Mouse (Mus musculus): Measurements from ENCODE around the gene Mvb12b. TPM values are rescaled to one million over a fixed set of nuclear protein-coding genes. Genes with fewer than 3 reads are reported as not detected.

Mvb12b gene
- polyA plus RNA-seq, 1 experiment: 15.9 TPM

- Histone ChIP-seq H3K79me2 (ENCODE audit: control insufficient read depth, insufficient read depth) (no peaks in the 10 kb centered on the region), H3K27me3 (ENCODE audit: control insufficient read depth, insufficient read depth, insufficient read length) (no peaks in the 10 kb centered on the region), H3K4me3 (ENCODE audit: insufficient read depth, poor library complexity, severe bottlenecking) (no peak overlapping the region), H3ac (ENCODE audit: control insufficient read depth, insufficient read length, low read depth) (no peak overlapping the region), H3K36me3 (ENCODE audit: control insufficient read depth, insufficient read depth) (no peaks in the 10 kb centered on the region), H3K79me3 (ENCODE audit: low read depth) (no peaks in the 10 kb centered on the region)
- no peak for TF ChIP-seq FOSL1 (IDR thresholded peaks at IDR 0.05; ENCODE audit: insufficient read depth, low read length, poor library complexity, severe bottlenecking)
- no peak for TF ChIP-seq MYOG (IDR thresholded peaks at IDR 0.05; ENCODE audit: control insufficient read depth, extremely low read depth, insufficient read length)
- TF ChIP-seq CEBPB (IDR thresholded peaks at IDR 0.05; ENCODE audit: low read depth): no peak
- TF ChIP-seq CTCF (IDR thresholded peaks at IDR 0.05; ENCODE audit: control insufficient read depth, insufficient read depth, insufficient read length): no peak
- no peak for TF ChIP-seq MAX (IDR thresholded peaks at IDR 0.05)
- TF ChIP-seq USF1 (IDR thresholded peaks at IDR 0.05; ENCODE audit: low read depth): no peak
- no peak for TF ChIP-seq MYOD1 (IDR thresholded peaks at IDR 0.05; ENCODE audit: control insufficient read depth, insufficient read length, low read depth)
Measured at GRCm38 (mm10) chr2:33778466-33778865, 109.3 kb downstream of the Mvb12b start.

- no peak overlapping the region for H3ac ChIP-seq (ENCODE audit: control insufficient read depth, insufficient read length, low read depth)
- no peaks in the 10 kb centered on the region for H3K27me3 ChIP-seq (ENCODE audit: control insufficient read depth, insufficient read depth, insufficient read length)
- H3K36me3 ChIP-seq (ENCODE audit: control insufficient read depth, insufficient read depth): no peaks in the 10 kb centered on the region
- H3K79me3 ChIP-seq (ENCODE audit: low read depth): no peaks in the 10 kb centered on the region
- H3K79me2 ChIP-seq (ENCODE audit: control insufficient read depth, insufficient read depth): no peaks in the 10 kb centered on the region
- no peak for TF ChIP-seq MAX (IDR thresholded peaks at IDR 0.05)
- TF ChIP-seq CEBPB (IDR thresholded peaks at IDR 0.05; ENCODE audit: low read depth): no peak
- no peak for TF ChIP-seq USF1 (IDR thresholded peaks at IDR 0.05; ENCODE audit: low read depth)
- no peak for TF ChIP-seq FOSL1 (IDR thresholded peaks at IDR 0.05; ENCODE audit: insufficient read depth, low read length, poor library complexity, severe bottlenecking)
- TF ChIP-seq MYOD1 (IDR thresholded peaks at IDR 0.05; ENCODE audit: control insufficient read depth, insufficient read length, low read depth): no peak
- no peak for TF ChIP-seq MYOG (IDR thresholded peaks at IDR 0.05; ENCODE audit: control insufficient read depth, extremely low read depth, insufficient read length)
- TF ChIP-seq CTCF (IDR thresholded peaks at IDR 0.05; ENCODE audit: control insufficient read depth, insufficient read depth, insufficient read length): no peak
- H3K4me3 ChIP-seq (ENCODE audit: insufficient read depth, poor library complexity, severe bottlenecking): no peak overlapping the region
Measured at GRCm38 (mm10) chr2:33777051-33777450, 110.7 kb downstream of the Mvb12b start.

- Histone ChIP-seq H3K79me3 (ENCODE audit: low read depth) (no peaks in the 10 kb centered on the region), H3K79me2 (ENCODE audit: control insufficient read depth, insufficient read depth) (no peaks in the 10 kb centered on the region), H3K27me3 (ENCODE audit: control insufficient read depth, insufficient read depth, insufficient read length) (no peaks in the 10 kb centered on the region), H3ac (ENCODE audit: control insufficient read depth, insufficient read length, low read depth) (no peak overlapping the region), H3K36me3 (ENCODE audit: control insufficient read depth, insufficient read depth) (no peaks in the 10 kb centered on the region), H3K4me3 (ENCODE audit: insufficient read depth, poor library complexity, severe bottlenecking) (no peak overlapping the region)
- no peak for TF ChIP-seq MYOG (IDR thresholded peaks at IDR 0.05; ENCODE audit: control insufficient read depth, extremely low read depth, insufficient read length)
- TF ChIP-seq MYOD1 (IDR thresholded peaks at IDR 0.05; ENCODE audit: control insufficient read depth, insufficient read length, low read depth): no peak
- TF ChIP-seq CTCF (IDR thresholded peaks at IDR 0.05; ENCODE audit: control insufficient read depth, insufficient read depth, insufficient read length): no peak
- TF ChIP-seq FOSL1 (IDR thresholded peaks at IDR 0.05; ENCODE audit: insufficient read depth, low read length, poor library complexity, severe bottlenecking): no peak
- TF ChIP-seq USF1 (IDR thresholded peaks at IDR 0.05; ENCODE audit: low read depth): no peak
- no peak for TF ChIP-seq CEBPB (IDR thresholded peaks at IDR 0.05; ENCODE audit: low read depth)
- TF ChIP-seq MAX (IDR thresholded peaks at IDR 0.05): no peak
Measured at GRCm38 (mm10) chr2:33774884-33775283, 112.9 kb downstream of the Mvb12b start.

GRCm38 (mm10) chr2:33774106-33774505 lies 113.6 kb downstream of the Mvb12b start:
- Histone ChIP-seq H3K79me2 (ENCODE audit: control insufficient read depth, insufficient read depth) (no peaks in the 10 kb centered on the region), H3K4me3 (ENCODE audit: insufficient read depth, poor library complexity, severe bottlenecking) (no peak overlapping the region), H3K27me3 (ENCODE audit: control insufficient read depth, insufficient read depth, insufficient read length) (no peaks in the 10 kb centered on the region), H3ac (ENCODE audit: control insufficient read depth, insufficient read length, low read depth) (no peak overlapping the region), H3K79me3 (ENCODE audit: low read depth) (no peaks in the 10 kb centered on the region), H3K36me3 (ENCODE audit: control insufficient read depth, insufficient read depth) (no peaks in the 10 kb centered on the region)
- no peak for TF ChIP-seq MYOD1 (IDR thresholded peaks at IDR 0.05; ENCODE audit: control insufficient read depth, insufficient read length, low read depth)
- TF ChIP-seq USF1 (IDR thresholded peaks at IDR 0.05; ENCODE audit: low read depth): no peak
- no peak for TF ChIP-seq MYOG (IDR thresholded peaks at IDR 0.05; ENCODE audit: control insufficient read depth, extremely low read depth, insufficient read length)
- TF ChIP-seq FOSL1 (IDR thresholded peaks at IDR 0.05; ENCODE audit: insufficient read depth, low read length, poor library complexity, severe bottlenecking): no peak
- no peak for TF ChIP-seq MAX (IDR thresholded peaks at IDR 0.05)
- TF ChIP-seq CTCF (IDR thresholded peaks at IDR 0.05; ENCODE audit: control insufficient read depth, insufficient read depth, insufficient read length): no peak
- no peak for TF ChIP-seq CEBPB (IDR thresholded peaks at IDR 0.05; ENCODE audit: low read depth)

GRCm38 (mm10) chr2:33772439-33772838 lies 115.3 kb downstream of the Mvb12b start:
- Histone ChIP-seq H3K79me2 (ENCODE audit: control insufficient read depth, insufficient read depth) (no peaks in the 10 kb centered on the region), H3K36me3 (ENCODE audit: control insufficient read depth, insufficient read depth) (no peaks in the 10 kb centered on the region), H3K79me3 (ENCODE audit: low read depth) (no peaks in the 10 kb centered on the region), H3K4me3 (ENCODE audit: insufficient read depth, poor library complexity, severe bottlenecking) (no peak overlapping the region), H3K27me3 (ENCODE audit: control insufficient read depth, insufficient read depth, insufficient read length) (no peaks in the 10 kb centered on the region), H3ac (ENCODE audit: control insufficient read depth, insufficient read length, low read depth) (no peak overlapping the region)
- no peak for TF ChIP-seq MYOG (IDR thresholded peaks at IDR 0.05; ENCODE audit: control insufficient read depth, extremely low read depth, insufficient read length)
- no peak for TF ChIP-seq FOSL1 (IDR thresholded peaks at IDR 0.05; ENCODE audit: insufficient read depth, low read length, poor library complexity, severe bottlenecking)
- peak; percentile 32 for TF ChIP-seq MYOD1 (IDR thresholded peaks at IDR 0.05; ENCODE audit: control insufficient read depth, insufficient read length, low read depth)
- TF ChIP-seq CTCF (IDR thresholded peaks at IDR 0.05; ENCODE audit: control insufficient read depth, insufficient read depth, insufficient read length): no peak
- TF ChIP-seq MAX (IDR thresholded peaks at IDR 0.05): no peak
- TF ChIP-seq CEBPB (IDR thresholded peaks at IDR 0.05; ENCODE audit: low read depth): no peak

- no peaks in the 10 kb centered on the region for H3K79me2 ChIP-seq (ENCODE audit: control insufficient read depth, insufficient read depth)
- TF ChIP-seq USF1 (IDR thresholded peaks at IDR 0.05; ENCODE audit: low read depth) (no peak), CTCF (IDR thresholded peaks at IDR 0.05; ENCODE audit: control insufficient read depth, insufficient read depth, insufficient read length) (no peak), MAX (IDR thresholded peaks at IDR 0.05) (no peak), MYOD1 (IDR thresholded peaks at IDR 0.05; ENCODE audit: control insufficient read depth, insufficient read length, low read depth) (no peak), MYOG (IDR thresholded peaks at IDR 0.05; ENCODE audit: control insufficient read depth, extremely low read depth, insufficient read length) (no peak), CEBPB (IDR thresholded peaks at IDR 0.05; ENCODE audit: low read depth) (no peak), FOSL1 (IDR thresholded peaks at IDR 0.05; ENCODE audit: insufficient read depth, low read length, poor library complexity, severe bottlenecking) (no peak)
- H3K79me3 ChIP-seq (ENCODE audit: low read depth): no peaks in the 10 kb centered on the region
- H3K36me3 ChIP-seq (ENCODE audit: control insufficient read depth, insufficient read depth): no peaks in the 10 kb centered on the region
- H3K27me3 ChIP-seq (ENCODE audit: control insufficient read depth, insufficient read depth, insufficient read length): no peaks in the 10 kb centered on the region
- no peak overlapping the region for H3K4me3 ChIP-seq (ENCODE audit: insufficient read depth, poor library complexity, severe bottlenecking)
- H3ac ChIP-seq (ENCODE audit: control insufficient read depth, insufficient read length, low read depth): no peak overlapping the region
Measured at GRCm38 (mm10) chr2:33771388-33771787, 116.4 kb downstream of the Mvb12b start.
